Mouse (Mus musculus) heart, adult 2 months (tissue): Measurements from ENCODE around the gene Akap5.

Source experiments
- CTCF ChIP-seq: fragments of 200-600 bp; IDR thresholded peaks from 2 replicates; pipeline ENCODE4 v1.8.1; 2022; ENCODE audit warnings: antibody characterized with exemption, mild to moderate bottlenecking, moderate library complexity
- EP300 ChIP-seq: fragments of 200-500 bp; IDR thresholded peaks from 2 replicates; pipeline ENCODE4 v1.6.1; 2011; ENCODE audit warnings: low read depth, low read length, control low read depth; ENCODE audit not compliant: insufficient read depth
- POLR2A ChIP-seq: fragments of 200-500 bp; IDR thresholded peaks from 2 replicates; pipeline ENCODE4 v1.6.1; 2011; ENCODE audit warnings: mild to moderate bottlenecking, low read depth, low read length, control low read depth; ENCODE audit not compliant: insufficient read depth

DNA sequence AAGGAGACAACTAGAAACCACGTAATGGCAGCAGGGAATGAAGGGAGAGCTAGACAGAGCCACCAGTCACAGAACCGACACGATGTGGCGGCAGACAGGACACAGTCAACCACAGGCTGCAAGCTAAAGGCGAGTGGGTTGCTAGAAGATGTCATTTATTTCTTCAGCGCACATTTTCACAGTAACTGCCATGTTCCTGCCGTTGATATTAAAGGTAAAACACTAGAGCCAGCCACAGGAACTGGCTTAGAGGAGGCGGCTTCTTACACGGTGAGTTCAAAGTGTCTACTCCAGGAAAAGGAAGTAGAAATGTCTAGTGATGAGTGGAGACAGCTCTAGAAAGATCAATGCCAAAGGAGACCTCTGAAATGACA is 37.6 kb downstream of the Akap5 start:
- TF ChIP-seq CTCF (no peak), POLR2A (no peak), EP300 (no peak)
